Mouse (Mus musculus) liver, postnatal 0 days (tissue): Measurements from ENCODE around the gene Zyg11b. TPM values are rescaled to one million over a fixed set of nuclear protein-coding genes. Genes with fewer than 3 reads are reported as not detected.
A peak's percentile ranks its signal among the peaks of the same experiment; 100 is the strongest.

ENCODE experiments used
- ATAC-seq: fragments of 200-750 bp; cut with Nextera tagmentation; 2 replicates; pipeline ENCODE4 v1.8.0; 2017; ENCODE audit warnings: mild to moderate bottlenecking, moderate library complexity
- DNase-seq: peaks from one replicate; pipeline ENCODE4 v3.0.0-alpha.2; 2016
- H3K27ac ChIP-seq: fragments of 300-500 bp; sonication (generic); 2 replicates; pipeline ENCODE4 v1.5.1; 2014; ENCODE audit warnings: antibody characterized with exemption, moderate library complexity, mild to moderate bottlenecking, low read depth
- H3K27me3 ChIP-seq: fragments of 300-500 bp; sonication (generic); 2 replicates; pipeline ENCODE4 v1.6.1; 2014; ENCODE audit warnings: low read length, control low read depth, mixed read lengths; ENCODE audit not compliant: insufficient read depth
- H3K36me3 ChIP-seq: fragments of 300-500 bp; sonication (generic); replicated peaks from 2 replicates; pipeline ENCODE4 v1.6.1; 2014; ENCODE audit warnings: mild to moderate bottlenecking, control low read depth, low read length, moderate library complexity, mixed read lengths; ENCODE audit not compliant: insufficient read depth
- H3K4me1 ChIP-seq: fragments of 300-500 bp; sonication (generic); 2 replicates; pipeline ENCODE4 v1.6.1; 2014; ENCODE audit warnings: antibody characterized with exemption, mild to moderate bottlenecking, control low read depth; ENCODE audit not compliant: insufficient read depth
- H3K4me2 ChIP-seq: fragments of 300-500 bp; sonication (generic); 2 replicates; pipeline ENCODE4 v1.6.1; 2014; ENCODE audit warnings: low read depth, mild to moderate bottlenecking, low read length, moderate library complexity, mixed read lengths
- H3K4me3 ChIP-seq: fragments of 300-500 bp; sonication (generic); 2 replicates; pipeline ENCODE4 v1.5.1; 2014; ENCODE audit warnings: low read depth, low read length
- H3K9ac ChIP-seq: fragments of 300-500 bp; sonication (generic); replicated peaks from 2 replicates; pipeline ENCODE4 v1.6.1; 2014; ENCODE audit warnings: mild to moderate bottlenecking, moderate library complexity
- H3K9me3 ChIP-seq: fragments of 300-500 bp; sonication (generic); 2 replicates; pipeline ENCODE4 v1.6.1; 2016; ENCODE audit warnings: mild to moderate bottlenecking, control low read depth, low read length, mixed read lengths
- CTCF ChIP-seq: sonication (generic); IDR thresholded peaks from 2 replicates; pipeline ENCODE4 v1.5.1; 2016; ENCODE audit warnings: antibody characterized with exemption, low read depth
- EP300 ChIP-seq: IDR thresholded peaks from 2 replicates; pipeline ENCODE4 v1.6.1; 2016; ENCODE audit warnings: antibody characterized with exemption, low read depth, mild to moderate bottlenecking
- WGBS: fragments of 180-500 bp; shearing (Covaris S2); extraction: QIAGEN DNeasy Blood & Tissue Kit; methylation state at CpG from one replicate; pipeline ENCODE4 v1.1.7; 2014; ENCODE audit not compliant: insufficient replicate concordance; 5-methylcytosine and 5-hydroxymethylcytosine counted together
- polyA plus RNA-seq: library from polyadenylated mRNA; unstranded; fragments of >200 nt; fragmentation: Nextera tagmentation; extraction: Ambion mirVana; gene quantifications from 2 replicates; pipeline ENCODE4 v1.2.1, GENCODE M21; 2015

Zyg11b gene
- polyA plus RNA-seq, 1 experiment from 2014 or later, result 2.6 TPM

DNA sequence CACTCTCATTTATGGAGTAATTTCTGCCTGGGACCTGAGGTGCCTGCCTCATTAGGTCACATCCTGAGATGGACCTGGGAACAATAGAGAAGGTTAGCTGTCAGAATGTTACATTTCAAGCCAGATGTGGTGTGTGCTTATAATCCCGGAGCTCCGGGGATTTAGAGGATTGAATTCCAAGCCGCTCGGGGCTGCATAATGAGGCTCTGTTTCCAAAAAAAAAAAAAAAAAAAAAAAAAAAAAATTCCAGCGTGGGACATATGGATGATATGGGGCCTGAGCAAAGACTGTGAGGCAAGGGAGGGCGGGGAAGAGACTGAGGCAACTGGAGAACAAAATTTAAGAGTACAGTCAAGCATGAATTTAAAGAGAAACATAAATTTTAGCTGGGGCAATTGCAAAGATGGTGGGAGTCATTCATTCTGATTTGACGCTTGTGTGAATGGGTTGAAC, 43.8 kb upstream of the Zyg11b start:
- ATAC-seq (no peak), DNase-seq (no peak)
- Histone ChIP-seq H3K4me2 (no peak overlapping the region), H3K36me3 (no peaks in the 10 kb centered on the region), H3K27ac (no peak overlapping the region), H3K27me3 (no peaks in the 10 kb centered on the region), H3K9ac (no peak overlapping the region), H3K4me1 (peaks cover 23% of the 10 kb centered on the region), H3K4me3 (no peak overlapping the region), H3K9me3 (no peaks in the 10 kb centered on the region)
- no peak for TF ChIP-seq CTCF
- TF ChIP-seq EP300, result no peak
- 55% methylated on average over 7 of the region's 7 CpGs for WGBS

DNA sequence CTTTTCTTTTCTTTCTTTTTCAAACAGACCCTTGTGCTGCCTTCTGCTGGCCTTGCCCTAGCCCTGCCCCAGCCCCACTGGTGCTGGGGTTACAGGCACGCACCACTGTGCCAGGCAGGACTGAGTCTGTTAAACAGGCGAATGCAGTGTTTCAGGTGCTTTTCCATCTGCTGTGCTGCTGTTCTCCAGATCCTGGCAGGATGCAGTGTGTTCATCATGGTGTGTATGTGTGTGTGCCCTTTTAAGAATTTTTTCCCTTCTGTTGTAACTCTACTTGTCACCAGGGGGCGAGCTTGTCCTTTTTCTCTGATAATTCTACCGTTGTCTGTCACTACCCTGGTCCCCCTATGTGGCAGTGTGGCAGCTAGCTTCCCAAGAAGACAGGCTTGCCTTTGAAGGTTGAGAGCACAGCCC, 38.4 kb upstream of the Zyg11b start:
- WGBS, result 17% methylated on average over 4 of the region's 4 CpGs

DNA sequence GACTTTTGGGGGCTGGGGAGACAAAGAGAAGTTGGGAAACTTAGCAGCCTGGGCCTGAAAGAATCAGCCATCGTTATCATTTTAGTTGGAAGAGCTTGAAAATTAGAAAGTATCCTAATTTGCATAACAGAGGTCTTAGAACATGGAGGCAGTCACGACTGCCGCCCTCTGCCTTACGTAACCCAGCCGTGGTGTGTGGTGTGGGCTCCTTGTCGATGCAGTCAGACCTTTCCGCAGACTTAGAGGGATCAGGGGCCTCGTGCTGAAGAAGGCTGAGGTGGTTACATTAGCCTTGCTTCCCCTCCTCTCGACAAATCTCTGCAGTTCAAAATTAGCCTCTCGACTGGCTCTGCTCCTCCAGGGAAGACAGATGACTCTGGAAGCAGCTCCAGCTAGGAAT, 37.9 kb upstream of the Zyg11b start:
- no peak overlapping the region for H3K9ac ChIP-seq
- ATAC-seq, result no peak
- H3K36me3 ChIP-seq, result peaks cover 17% of the 10 kb centered on the region
- no peak overlapping the region for H3K4me3 ChIP-seq
- TF ChIP-seq CTCF (no peak), EP300 (no peak)
- H3K4me2 ChIP-seq, result no peak overlapping the region
- 0 out of 2 replicates have a peak, but pooled peaks cover 7% of the 10 kb centered on the region for H3K4me1 ChIP-seq
- 69% methylated on average over 10 of the region's 10 CpGs for WGBS
- no peaks in the 10 kb centered on the region for H3K9me3 ChIP-seq
- no peaks in the 10 kb centered on the region for H3K27me3 ChIP-seq
- H3K27ac ChIP-seq, result peak overlapping the region; percentile 62
- DNase-seq, result no peak

More for the DNA sequence above, 38.4 kb upstream of the Zyg11b start:
- Histone ChIP-seq H3K4me3 (no peak overlapping the region), H3K27ac (peak overlapping the region; percentile 62; the same call in 1 of the 2 replicates), H3K27me3 (no peaks in the 10 kb centered on the region), H3K36me3 (peaks cover 17% of the 10 kb centered on the region), H3K9ac (no peak overlapping the region), H3K9me3 (no peaks in the 10 kb centered on the region), H3K4me1 (0 out of 2 replicates have a peak, but pooled peaks cover 7% of the 10 kb centered on the region), H3K4me2 (no peak overlapping the region)
- TF ChIP-seq EP300, result no peak
- peak; percentile 84 for TF ChIP-seq CTCF
- ATAC-seq (peak; percentile 66), DNase-seq (peak; percentile 68)

DNA sequence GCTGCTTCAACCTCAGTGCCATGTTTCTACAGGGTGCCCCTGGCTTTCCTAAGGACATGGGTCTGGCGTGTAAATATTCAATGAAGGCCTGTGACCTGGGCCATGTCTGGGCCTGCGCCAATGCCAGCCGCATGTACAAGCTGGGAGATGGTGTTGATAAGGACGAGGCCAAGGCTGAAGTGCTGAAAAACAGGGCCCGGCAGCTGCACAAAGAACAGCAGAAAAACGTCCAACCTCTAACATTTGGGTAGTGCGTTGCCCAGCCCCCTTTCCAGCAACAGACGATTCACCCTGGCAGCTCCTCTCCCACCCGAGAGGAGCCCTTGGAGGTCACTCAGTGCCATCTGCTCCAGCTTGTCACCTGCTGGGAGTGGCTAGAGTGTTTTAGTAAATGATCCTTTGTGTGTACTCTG, 37.4 kb upstream of the Zyg11b start:
- Histone ChIP-seq H3K9ac (no peak overlapping the region), H3K9me3 (no peaks in the 10 kb centered on the region), H3K27me3 (no peaks in the 10 kb centered on the region), H3K4me1 (0 out of 2 replicates have a peak, but pooled peaks cover 7% of the 10 kb centered on the region), H3K4me3 (no peak overlapping the region), H3K36me3 (peaks cover 17% of the 10 kb centered on the region), H3K4me2 (no peak overlapping the region), H3K27ac (peak overlapping the region; percentile 62)
- ATAC-seq (peak; percentile 76), DNase-seq (peak; percentile 42)
- WGBS, result 56% methylated on average over 9 of the region's 9 CpGs
- TF ChIP-seq CTCF (no peak), EP300 (no peak)

DNA sequence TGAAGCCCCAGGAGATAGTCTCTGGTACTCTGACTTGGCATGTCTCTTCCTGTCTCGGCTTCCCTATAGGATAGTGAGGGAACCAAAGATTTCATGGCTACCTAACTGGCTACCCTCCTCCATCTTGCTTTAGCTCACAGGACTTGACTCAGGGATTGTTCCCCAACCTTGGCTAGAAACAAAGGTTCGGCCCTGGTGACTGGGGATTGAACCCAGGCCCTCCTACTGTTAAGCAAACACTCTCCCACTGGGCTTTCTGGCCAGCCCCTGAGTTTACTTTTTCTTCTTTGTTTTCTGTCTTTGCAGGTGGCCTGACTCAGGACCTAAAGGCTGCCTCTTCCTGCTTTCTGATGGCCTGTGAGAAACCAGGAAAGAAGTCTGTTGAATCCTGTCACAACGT, 36.9 kb upstream of the Zyg11b start:
- H3K27ac ChIP-seq, result peak overlapping the region; percentile 62

DNA sequence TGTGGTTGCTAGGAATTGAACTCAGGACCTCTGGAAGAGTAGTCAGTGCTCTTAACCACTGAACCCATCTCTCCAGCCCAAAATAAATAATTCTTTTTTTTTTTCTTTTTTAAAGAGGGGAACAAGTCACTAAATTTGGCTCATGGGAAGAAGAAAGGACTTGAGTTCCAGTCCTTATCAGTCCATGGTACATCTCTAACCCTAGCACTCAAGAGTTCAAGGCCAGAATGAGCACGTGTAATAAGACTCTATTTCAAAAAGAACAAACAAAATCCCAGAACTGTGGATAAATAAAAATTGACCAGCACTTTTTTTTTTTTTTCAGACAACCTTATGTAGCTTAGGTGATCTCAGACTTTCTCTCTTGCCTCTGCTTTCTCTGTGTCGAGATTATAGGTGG, 35.9 kb upstream of the Zyg11b start:
- Histone ChIP-seq H3K36me3 (peaks cover 17% of the 10 kb centered on the region), H3K4me3 (no peak overlapping the region), H3K4me2 (no peak overlapping the region), H3K27me3 (no peaks in the 10 kb centered on the region), H3K27ac (no peak overlapping the region), H3K4me1 (0 out of 2 replicates have a peak, but pooled peaks cover 7% of the 10 kb centered on the region), H3K9me3 (no peaks in the 10 kb centered on the region), H3K9ac (no peak overlapping the region)
- 59% methylated on average over 2 of the region's 2 CpGs for WGBS
- ATAC-seq (no peak), DNase-seq (no peak)
- TF ChIP-seq EP300, result no peak
- no peak for TF ChIP-seq CTCF

More for the DNA sequence above, 36.9 kb upstream of the Zyg11b start:
- Histone ChIP-seq H3K9ac (no peak overlapping the region), H3K4me3 (no peak overlapping the region), H3K27me3 (no peaks in the 10 kb centered on the region), H3K9me3 (no peaks in the 10 kb centered on the region), H3K4me1 (0 out of 2 replicates have a peak, but pooled peaks cover 7% of the 10 kb centered on the region), H3K4me2 (no peak overlapping the region), H3K36me3 (peaks cover 17% of the 10 kb centered on the region)
- WGBS, result 67% methylated on average over 3 of the region's 3 CpGs
- ATAC-seq (no peak), DNase-seq (no peak)
- TF ChIP-seq EP300 (no peak), CTCF (no peak)
